Mouse (Mus musculus) cerebellum, adult 2 months (tissue): ENCODE results near the gene Pik3cd. TPM values are rescaled to one million over a fixed set of nuclear protein-coding genes. Genes with fewer than 3 reads are reported as not detected.

Experiments
- DNase-seq, 2 experiments: peaks; one replicate each; pipeline ENCODE4 v3.0.0; 2021
- H3K27ac ChIP-seq: fragments of 200-500 bp; 2 replicates; pipeline ENCODE4 v1.5.1; 2012; ENCODE audit warnings: low read length, control low read depth, inconsistent platforms; ENCODE audit not compliant: insufficient read depth
- H3K27me3 ChIP-seq: fragments of 200-500 bp; 2 replicates; pipeline ENCODE4 v1.6.1; 2012; ENCODE audit warnings: inconsistent platforms, mild to moderate bottlenecking, low read length, moderate library complexity; ENCODE audit not compliant: control insufficient read depth, insufficient read depth
- H3K4me1 ChIP-seq: fragments of 200-500 bp; 2 replicates; pipeline ENCODE4 v1.6.1; 2011; ENCODE audit warnings: low read length; ENCODE audit not compliant: control insufficient read depth, insufficient read depth
- H3K4me3 ChIP-seq: fragments of 200-500 bp; replicated peaks from 2 replicates; pipeline ENCODE3; 2011; ENCODE audit warnings: mild to moderate bottlenecking, low read depth, low read length, control low read depth; ENCODE audit not compliant: insufficient read depth
- CTCF ChIP-seq: fragments of 200-500 bp; IDR thresholded peaks from 2 replicates; pipeline ENCODE4 v1.5.1; 2011; ENCODE audit warnings: low read depth, mild to moderate bottlenecking, control low read depth, low read length, moderate library complexity, borderline replicate concordance; ENCODE audit not compliant: insufficient read depth
- POLR2A ChIP-seq: fragments of 200-500 bp; IDR thresholded peaks from 2 replicates; pipeline ENCODE4 v1.6.1; 2011; ENCODE audit warnings: low read length, control low read depth, borderline replicate concordance; ENCODE audit not compliant: insufficient read depth
- WGBS: fragments of 180-500 bp; shearing (Covaris S2); methylation state at CpG from one replicate; pipeline ENCODE4 v1.1.7; 2018; 5-methylcytosine and 5-hydroxymethylcytosine counted together
- polyA plus RNA-seq: library from polyadenylated mRNA; depleted of rRNA; stranded (reverse); fragments of >200 nt; gene quantifications from 2 replicates; pipeline ENCODE4 v1.2.3, GENCODE M21; 2012

Pik3cd gene
- polyA plus RNA-seq, 1 experiment: 8.6 TPM

- no peaks in the 10 kb centered on the region; the same call in 1 of the 2 replicates for H3K4me1 ChIP-seq
- WGBS: 86% methylated on average over 8 of the region's 8 CpGs
- TF ChIP-seq CTCF (no peak), POLR2A (no peak)
- no peaks in the 10 kb centered on the region for H3K27me3 ChIP-seq
- no peak for DNase-seq
- H3K4me3 ChIP-seq: no peak overlapping the region
- no peak overlapping the region for H3K27ac ChIP-seq
Measured at GRCm38 (mm10) chr4:149690828-149691280, 11.5 kb downstream of the Pik3cd start.

DNA sequence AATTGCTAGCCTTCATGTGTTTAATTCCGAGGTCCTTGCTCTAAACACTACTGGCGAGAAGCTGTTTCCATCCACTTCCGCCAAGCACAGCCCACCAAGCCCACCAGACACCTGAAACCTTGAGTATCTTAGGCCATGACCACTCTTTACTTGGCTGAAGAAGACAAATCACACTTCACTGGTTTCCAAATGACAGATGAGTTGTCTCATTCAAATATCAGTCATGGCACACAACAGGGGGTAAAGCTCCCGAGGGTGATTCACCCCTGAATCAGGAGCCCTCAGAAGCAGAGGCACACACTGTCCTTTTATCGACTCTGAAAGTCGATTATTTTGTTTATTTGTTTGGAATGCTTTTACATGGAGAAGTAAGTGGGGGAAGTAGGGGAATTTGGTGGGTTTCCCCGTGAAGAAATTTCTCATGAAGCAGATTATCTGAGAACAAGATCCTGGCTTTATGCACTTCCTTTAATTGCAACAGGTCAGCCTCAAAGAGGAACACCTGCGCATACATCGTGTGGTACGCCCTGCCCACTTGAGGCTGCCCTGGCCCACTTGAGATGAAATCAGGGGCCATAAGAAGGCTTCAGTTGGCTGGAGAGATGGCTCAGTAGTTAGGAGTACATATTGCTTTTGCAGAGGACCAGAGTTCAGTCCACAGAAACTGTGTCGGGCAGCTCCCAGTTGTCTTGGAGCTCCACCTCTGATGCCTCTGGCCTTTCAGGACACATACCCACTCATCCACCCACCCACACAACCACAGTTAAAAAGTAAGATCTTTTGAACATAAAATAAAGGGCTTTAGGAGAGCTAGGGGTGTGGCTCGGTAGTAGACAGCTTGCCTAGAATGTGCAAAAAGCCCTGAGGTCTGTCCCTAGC is 12.3 kb downstream of the Pik3cd start:
- H3K4me1 ChIP-seq: no peaks in the 10 kb centered on the region; the same call in 1 of the 2 replicates
- no peaks in the 10 kb centered on the region for H3K27me3 ChIP-seq
- TF ChIP-seq CTCF (no peak), POLR2A (no peak)
- no peak overlapping the region for H3K27ac ChIP-seq
- no peak overlapping the region for H3K4me3 ChIP-seq
- DNase-seq: no peak
- 83% methylated on average over 12 of the region's 12 CpGs for WGBS

GRCm38 (mm10) chr4:149688861-149689260 is 13.5 kb downstream of the Pik3cd start:
- DNase-seq: no peak
- TF ChIP-seq POLR2A (no peak), CTCF (no peak)
- Histone ChIP-seq H3K4me1 (no peaks in the 10 kb centered on the region; the same call in 1 of the 2 replicates), H3K4me3 (no peak overlapping the region), H3K27me3 (no peaks in the 10 kb centered on the region), H3K27ac (no peak overlapping the region)
- WGBS: 69% methylated on average over 14 of the region's 14 CpGs

DNA sequence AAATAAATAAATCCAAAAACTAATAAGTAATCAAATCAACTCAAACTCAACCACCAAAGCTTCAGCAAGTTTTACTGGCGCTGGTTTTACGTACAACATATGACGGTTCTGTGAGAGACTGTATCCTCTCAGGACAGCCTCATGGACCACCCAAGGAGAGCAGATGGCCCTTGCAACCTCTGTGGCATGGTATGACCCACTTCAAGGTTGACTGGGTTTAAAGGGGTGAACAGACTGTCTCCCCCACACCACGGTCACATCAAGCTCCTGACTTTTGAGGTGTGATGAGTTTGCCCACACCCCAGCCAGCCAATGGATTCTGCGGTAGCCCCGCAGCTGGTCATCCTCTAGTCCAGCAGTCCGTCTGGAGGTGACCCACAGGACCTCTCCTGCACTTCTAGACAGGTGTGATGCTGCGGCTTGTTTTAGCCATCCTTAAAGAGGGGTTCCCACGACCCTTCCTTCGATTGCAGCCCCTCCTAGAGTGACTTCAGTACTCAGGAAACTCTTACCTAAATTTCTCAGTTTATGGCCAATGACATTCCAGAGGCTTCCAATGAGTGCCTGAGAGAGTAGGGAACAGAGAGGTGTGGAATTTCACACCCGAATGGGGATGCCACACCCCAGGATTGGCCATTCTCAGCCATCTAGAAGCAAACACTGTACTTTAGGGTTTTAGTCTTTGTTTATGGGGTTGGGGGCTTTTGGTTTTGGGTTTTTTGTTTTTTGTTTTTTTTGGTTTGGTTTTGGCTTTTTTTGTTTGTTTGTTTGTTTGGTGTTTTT is 17.3 kb downstream of the Pik3cd start:
- WGBS: 73% methylated on average over 11 of the region's 11 CpGs
- Histone ChIP-seq H3K27ac (no peak overlapping the region), H3K4me1 (no peaks in the 10 kb centered on the region; the same call in 1 of the 2 replicates), H3K27me3 (no peaks in the 10 kb centered on the region), H3K4me3 (no peak overlapping the region)
- no peak for TF ChIP-seq CTCF
- no peak for TF ChIP-seq POLR2A
- no peak for DNase-seq

GRCm38 (mm10) chr4:149683875-149684274 is 18.5 kb downstream of the Pik3cd start:
- no peak for DNase-seq
- TF ChIP-seq POLR2A (no peak), CTCF (no peak)
- 37% methylated on average over 7 of the region's 7 CpGs for WGBS

DNA sequence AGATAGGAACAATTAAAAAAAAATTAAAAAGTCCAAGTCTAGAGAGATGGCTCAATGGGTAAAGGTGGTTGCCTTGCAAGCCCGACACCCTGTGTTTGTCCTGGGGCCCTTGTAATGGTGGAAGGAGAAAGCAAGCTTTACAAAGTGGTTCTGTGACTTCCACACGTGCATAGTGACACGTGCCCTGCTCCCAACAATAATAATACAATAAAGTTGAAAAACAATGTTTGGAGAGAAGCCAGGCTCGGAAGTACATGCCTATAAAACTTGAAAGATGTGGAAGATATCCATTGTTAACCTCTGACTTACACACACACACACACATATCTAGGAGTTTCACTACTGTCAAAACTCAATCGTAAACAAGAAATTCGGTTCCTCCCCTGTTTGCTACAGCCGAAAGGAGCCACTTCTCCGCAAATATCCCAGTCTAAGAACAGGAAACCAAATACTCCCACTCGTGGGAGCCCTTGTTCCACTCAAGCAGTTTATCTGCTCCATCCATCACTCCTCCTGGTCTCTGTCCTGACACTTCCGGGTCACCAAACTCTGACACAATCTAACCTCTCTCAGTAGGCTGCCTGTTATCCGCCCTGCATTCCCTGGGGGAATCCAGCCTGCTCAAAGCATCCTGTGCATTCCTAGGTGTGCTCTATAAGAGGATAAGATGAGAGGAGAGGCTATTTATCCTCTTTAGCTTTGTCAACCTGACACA is 23.2 kb downstream of the Pik3cd start:
- Histone ChIP-seq H3K4me1 (no peaks in the 10 kb centered on the region), H3K27ac (no peak overlapping the region), H3K4me3 (no peak overlapping the region), H3K27me3 (no peaks in the 10 kb centered on the region)
- no peak for DNase-seq
- 80% methylated on average over 11 of the region's 11 CpGs for WGBS
- TF ChIP-seq CTCF (no peak), POLR2A (no peak)

More at GRCm38 (mm10) chr4:149683875-149684274, 18.5 kb downstream of the Pik3cd start:
- no peaks in the 10 kb centered on the region; the same call in 1 of the 2 replicates for H3K4me1 ChIP-seq
- no peak overlapping the region for H3K4me3 ChIP-seq
- H3K27me3 ChIP-seq: no peaks in the 10 kb centered on the region
- H3K27ac ChIP-seq: no peak overlapping the region

GRCm38 (mm10) chr4:149678006-149678405 is 24.4 kb downstream of the Pik3cd start:
- TF ChIP-seq CTCF (no peak), POLR2A (no peak)
- Histone ChIP-seq H3K4me1 (no peaks in the 10 kb centered on the region), H3K27ac (no peak overlapping the region), H3K4me3 (no peak overlapping the region), H3K27me3 (no peaks in the 10 kb centered on the region)
- 47% methylated on average over 1 of the region's 1 CpGs for WGBS
- DNase-seq: no peak
